Mouse (Mus musculus) brain, embryonic 18.5 days (tissue): ENCODE results near the gene Nr2f6.
A peak's percentile ranks its signal among the peaks of the same experiment; 100 is the strongest.

Experiments used
- DNase-seq: peaks from one replicate; pipeline ENCODE4 v3.0.0-alpha.2; 2012; ENCODE audit warnings: low read depth, low spot score

Gene Nr2f6

GRCm38 (mm10) chr8:71381421-71381970 is at the start of gene Nr2f6:
TSS of gene Nr2f6 (minus strand) at chr8:71381960.
- DNase-seq = no peak

- no peak for DNase-seq
These were observed 40.4 kb upstream of the Nr2f6 start for GRCm38 (mm10) chr8:71422121-71422520.

- no peak for DNase-seq
These were observed 29.9 kb upstream of the Nr2f6 start for GRCm38 (mm10) chr8:71411535-71412273.

GRCm38 (mm10) chr8:71408231-71408630 is 26.5 kb upstream of the Nr2f6 start:
- no peak for DNase-seq

- no peak for DNase-seq
These were observed 25.7 kb upstream of the Nr2f6 start for GRCm38 (mm10) chr8:71407441-71407840.

GRCm38 (mm10) chr8:71406099-71407015 is 24.6 kb upstream of the Nr2f6 start:
- DNase-seq = no peak

- peak; percentile 55 for DNase-seq
These were observed 23.8 kb upstream of the Nr2f6 start, which contains the start of gene Ankle1 for GRCm38 (mm10) chr8:71405401-71406098. TSS of gene Ankle1 (plus strand) at chr8:71406010.

GRCm38 (mm10) chr8:71404951-71405351 is 23.2 kb upstream of the Nr2f6 start:
- no peak for DNase-seq

- DNase-seq = no peak
These were observed 22.3 kb upstream of the Nr2f6 start for GRCm38 (mm10) chr8:71404011-71404410.

- DNase-seq = no peak
These were observed 21.5 kb upstream of the Nr2f6 start for GRCm38 (mm10) chr8:71403107-71403885.

GRCm38 (mm10) chr8:71402446-71402964 is 20.7 kb upstream of the Nr2f6 start:
- DNase-seq = no peak

- no peak for DNase-seq
These were observed 19.7 kb upstream of the Nr2f6 start for GRCm38 (mm10) chr8:71401454-71401853.

GRCm38 (mm10) chr8:71400826-71401225 is 19.1 kb upstream of the Nr2f6 start:
- DNase-seq = no peak

- DNase-seq = no peak
These were observed 15.9 kb upstream of the Nr2f6 start for GRCm38 (mm10) chr8:71397701-71398100.

GRCm38 (mm10) chr8:71396639-71397305 is 15.0 kb upstream of the Nr2f6 start, which contains the start of gene Babam1:
TSS of gene Babam1 (plus strand) at chr8:71396861.
- peak; percentile 92 for DNase-seq

GRCm38 (mm10) chr8:71395629-71396028 is 13.9 kb upstream of the Nr2f6 start, which contains the start of gene Ushbp1:
TSS of gene Ushbp1 (minus strand) at chr8:71395802.
- no peak for DNase-seq

GRCm38 (mm10) chr8:71395071-71395470 is 13.3 kb upstream of the Nr2f6 start:
- no peak for DNase-seq

GRCm38 (mm10) chr8:71394481-71394880 is 12.7 kb upstream of the Nr2f6 start:
- DNase-seq = no peak

GRCm38 (mm10) chr8:71392871-71393270 is 11.1 kb upstream of the Nr2f6 start:
- no peak for DNase-seq

- DNase-seq = no peak
These were observed 10.6 kb upstream of the Nr2f6 start for GRCm38 (mm10) chr8:71392391-71392790.
